Mouse (Mus musculus) testis, adult 2 months (tissue): ENCODE data around the gene Cttn. TPM values are rescaled to one million over a fixed set of nuclear protein-coding genes. Genes with fewer than 3 reads are reported as not detected.

Experiments used
- H3K27ac ChIP-seq: fragments of 200-500 bp; 2 replicates; pipeline ENCODE4 v1.5.1; 2012; ENCODE audit warnings: low read depth, low read length; ENCODE audit not compliant: control insufficient read depth, insufficient read depth
- H3K27me3 ChIP-seq: fragments of 200-500 bp; 2 replicates; pipeline ENCODE4 v1.6.1; 2012; ENCODE audit warnings: mild to moderate bottlenecking, low read length, moderate library complexity; ENCODE audit not compliant: control insufficient read depth, insufficient read depth
- H3K36me3 ChIP-seq: fragments of 200-500 bp; 2 replicates; pipeline ENCODE4 v1.6.1; 2012; ENCODE audit warnings: mild to moderate bottlenecking, low read length; ENCODE audit not compliant: control insufficient read depth, insufficient read depth
- H3K4me1 ChIP-seq: fragments of 200-500 bp; 2 replicates; pipeline ENCODE4 v1.6.1; 2012; ENCODE audit warnings: low read length; ENCODE audit not compliant: control insufficient read depth, insufficient read depth
- H3K4me3 ChIP-seq: fragments of 200-500 bp; 2 replicates; pipeline ENCODE4 v1.5.1; 2012; ENCODE audit warnings: low read depth, mild to moderate bottlenecking, low read length, moderate library complexity, mixed read lengths; ENCODE audit not compliant: control insufficient read depth
- CTCF ChIP-seq: fragments of 200-500 bp; IDR thresholded peaks from 2 replicates; pipeline ENCODE4 v1.5.1; 2012; ENCODE audit warnings: low read depth, mild to moderate bottlenecking, inconsistent platforms, low read length, moderate library complexity; ENCODE audit not compliant: control insufficient read depth, insufficient read depth, insufficient replicate concordance
- POLR2A ChIP-seq: fragments of 200-500 bp; IDR thresholded peaks from 2 replicates; pipeline ENCODE4 v1.6.1; 2012; ENCODE audit warnings: low read depth, mild to moderate bottlenecking, inconsistent platforms, low read length, moderate library complexity; ENCODE audit not compliant: control insufficient read depth
- polyA plus RNA-seq: library from polyadenylated mRNA; depleted of rRNA; stranded (reverse); fragments of >200 nt; gene quantifications from 2 replicates; pipeline ENCODE4 v1.2.3, GENCODE M21; 2012; rRNA removed

Cttn gene
- polyA plus RNA-seq, 1 experiment, result 33.3 TPM

GRCm38 (mm10) chr7:144387537-144387936 lies 83.3 kb downstream of the Cttn start:
- no peaks in the 10 kb centered on the region for H3K4me1 ChIP-seq
- TF ChIP-seq POLR2A, result no peak
- TF ChIP-seq CTCF, result peak; percentile 60; the same call in 1 of the 2 replicates
- H3K27ac ChIP-seq, result no peak overlapping the region
- no peak overlapping the region for H3K4me3 ChIP-seq
- no peaks in the 10 kb centered on the region for H3K27me3 ChIP-seq
- H3K36me3 ChIP-seq, result no peaks in the 10 kb centered on the region

Other genes with a start within 250 kb of the Cttn start
- 17.1 and 19.1 TPM in 2 replicates for gene Ppfia1, start 82.7 kb upstream of the Cttn start, polyA plus RNA-seq
- gene Fadd, start 111.5 kb upstream of the Cttn start, polyA plus RNA-seq, result 3.4 and 3.5 TPM in 2 replicates